Mouse (Mus musculus) lung, postnatal 0 days (tissue): ENCODE measurements around the gene Ptpn3. TPM values are rescaled to one million over a fixed set of nuclear protein-coding genes. Genes with fewer than 3 reads are reported as not detected.
"Not testable (repeated sequence)": the region's sequence is repeated elsewhere in the genome, so short reads cannot be mapped to it uniquely, and the experiment has no call there.

Source experiments
- ATAC-seq: fragments of 200-750 bp; cut with Nextera tagmentation; 2 replicates; pipeline ENCODE4 v1.8.0; 2017; ENCODE audit warnings: moderate library complexity
- DNase-seq: peaks from one replicate; pipeline ENCODE4 v3.0.0-alpha.2; 2016; ENCODE audit warnings: low spot score
- H3K27ac ChIP-seq: fragments of 300-500 bp; sonication (generic); 2 replicates; pipeline ENCODE4 v1.5.1; 2014; ENCODE audit warnings: antibody characterized with exemption, mild to moderate bottlenecking, low read length, mixed read lengths
- H3K27me3 ChIP-seq: fragments of 300-500 bp; sonication (generic); replicated peaks from 2 replicates; pipeline ENCODE4 v1.6.1; 2014; ENCODE audit warnings: low read length, mixed read lengths; ENCODE audit not compliant: insufficient read depth
- H3K36me3 ChIP-seq: fragments of 300-500 bp; sonication (generic); 2 replicates; pipeline ENCODE4 v1.6.1; 2014; ENCODE audit warnings: low read length, mixed read lengths; ENCODE audit not compliant: insufficient read depth
- H3K4me1 ChIP-seq: fragments of 300-500 bp; sonication (generic); 2 replicates; pipeline ENCODE4 v1.6.1; 2014; ENCODE audit warnings: antibody characterized with exemption, low read depth, low read length, mixed read lengths; ENCODE audit not compliant: insufficient read depth
- H3K4me2 ChIP-seq: fragments of 300-500 bp; sonication (generic); replicated peaks from 2 replicates; pipeline ENCODE4 v1.6.1; 2014; ENCODE audit warnings: low read depth, mild to moderate bottlenecking, low read length, moderate library complexity, mixed read lengths
- H3K4me3 ChIP-seq: fragments of 300-500 bp; sonication (generic); 2 replicates; pipeline ENCODE4 v1.5.1; 2014; ENCODE audit warnings: low read depth, low read length
- H3K9ac ChIP-seq: fragments of 300-500 bp; sonication (generic); replicated peaks from 2 replicates; pipeline ENCODE4 v1.6.1; 2014; ENCODE audit warnings: low read depth, mild to moderate bottlenecking
- H3K9me3 ChIP-seq: fragments of 300-500 bp; sonication (generic); 2 replicates; pipeline ENCODE4 v1.6.1; 2016; ENCODE audit warnings: low read length, mixed read lengths
- CTCF ChIP-seq: IDR thresholded peaks from 2 replicates; pipeline ENCODE4 v1.5.1; 2016; ENCODE audit warnings: antibody characterized with exemption, mild to moderate bottlenecking
- EP300 ChIP-seq: IDR thresholded peaks from 2 replicates; pipeline ENCODE4 v1.6.1; 2016; ENCODE audit warnings: antibody characterized with exemption, mild to moderate bottlenecking, control low read depth
- WGBS: fragments of 180-500 bp; shearing (Covaris S2); extraction: QIAGEN DNeasy Blood & Tissue Kit; methylation state at CpG from one replicate; pipeline ENCODE4 v1.1.7; 2014; 5-methylcytosine and 5-hydroxymethylcytosine counted together
- polyA plus RNA-seq: library from polyadenylated mRNA; unstranded; fragments of >200 nt; fragmentation: Nextera tagmentation; extraction: Ambion mirVana; gene quantifications from 2 replicates; pipeline ENCODE4 v1.2.1, GENCODE M21; 2015

Gene Ptpn3
- polyA plus RNA-seq, 1 experiment from 2014 or later = 4.7 TPM

GRCm38 (mm10) chr4:57278812-57279211 is 22.8 kb downstream of the Ptpn3 start:
- TF ChIP-seq CTCF = no peak
- no peak for TF ChIP-seq EP300
- H3K9ac ChIP-seq = no peak overlapping the region
- H3K4me1 ChIP-seq = peaks cover 5% of the 10 kb centered on the region; the same call in 1 of the 2 replicates
- no peak overlapping the region for H3K27ac ChIP-seq
- no peaks in the 10 kb centered on the region for H3K27me3 ChIP-seq
- DNase-seq (no peak), ATAC-seq (no peak)
- no peaks in the 10 kb centered on the region for H3K9me3 ChIP-seq
- no peak overlapping the region for H3K4me2 ChIP-seq
- no peak overlapping the region for H3K4me3 ChIP-seq
- 58% methylated on average over 10 of the region's 10 CpGs for WGBS
- no peaks in the 10 kb centered on the region for H3K36me3 ChIP-seq

- 67% methylated on average over 3 of the region's 3 CpGs for WGBS
These were observed 24.0 kb downstream of the Ptpn3 start for GRCm38 (mm10) chr4:57277671-57278070.

GRCm38 (mm10) chr4:57275116-57275743 is 26.4 kb downstream of the Ptpn3 start:
- H3K27ac ChIP-seq = no peak overlapping the region
- ATAC-seq = peak; percentile 61
- 3% methylated on average over 8 of the region's 8 CpGs for WGBS

More at GRCm38 (mm10) chr4:57277671-57278070, 24.0 kb downstream of the Ptpn3 start:
- H3K27me3 ChIP-seq = no peaks in the 10 kb centered on the region
- no peak overlapping the region for H3K4me2 ChIP-seq
- no peak overlapping the region for H3K9ac ChIP-seq
- H3K27ac ChIP-seq = no peak overlapping the region
- H3K36me3 ChIP-seq = no peaks in the 10 kb centered on the region
- no peaks in the 10 kb centered on the region for H3K9me3 ChIP-seq
- peaks cover 5% of the 10 kb centered on the region; the same call in 1 of the 2 replicates for H3K4me1 ChIP-seq
- H3K4me3 ChIP-seq = no peak overlapping the region
- ATAC-seq (no peak), DNase-seq (no peak)
- TF ChIP-seq EP300 = no peak
- TF ChIP-seq CTCF = no peak

GRCm38 (mm10) chr4:57273532-57274502 is 27.8 kb downstream of the Ptpn3 start:
- no peak; the same call in 1 of the 2 replicates for ATAC-seq

More at GRCm38 (mm10) chr4:57275116-57275743, 26.4 kb downstream of the Ptpn3 start:
- no peaks in the 10 kb centered on the region for H3K36me3 ChIP-seq
- H3K4me1 ChIP-seq = peaks cover 5% of the 10 kb centered on the region; the same call in 1 of the 2 replicates
- DNase-seq = peak; percentile 78
- H3K4me3 ChIP-seq = no peak overlapping the region
- no peak overlapping the region for H3K4me2 ChIP-seq
- no peak overlapping the region for H3K9ac ChIP-seq
- no peak for TF ChIP-seq EP300
- TF ChIP-seq CTCF = peak; percentile 91
- H3K9me3 ChIP-seq = no peaks in the 10 kb centered on the region
- H3K27me3 ChIP-seq = no peaks in the 10 kb centered on the region

GRCm38 (mm10) chr4:57270991-57271390 is 30.6 kb downstream of the Ptpn3 start:
- WGBS = 76% methylated on average over 8 of the region's 8 CpGs

More at GRCm38 (mm10) chr4:57273532-57274502, 27.8 kb downstream of the Ptpn3 start:
- Histone ChIP-seq H3K9ac (no peak overlapping the region), H3K9me3 (no peaks in the 10 kb centered on the region), H3K4me2 (no peak overlapping the region), H3K4me3 (no peak overlapping the region), H3K27ac (no peak overlapping the region), H3K36me3 (no peaks in the 10 kb centered on the region), H3K27me3 (no peaks in the 10 kb centered on the region), H3K4me1 (peaks cover 1% of the 10 kb centered on the region; the same call in 1 of the 2 replicates)
- no peak for TF ChIP-seq EP300
- no peak for TF ChIP-seq CTCF
- DNase-seq = no peak
- 49% methylated on average over 15 of the region's 15 CpGs for WGBS

GRCm38 (mm10) chr4:57270489-57270888 is 31.1 kb downstream of the Ptpn3 start:
- H3K27ac ChIP-seq, DNase-seq, H3K4me1 ChIP-seq, H3K9ac ChIP-seq, H3K4me3 ChIP-seq, H3K27me3 ChIP-seq, H3K9me3 ChIP-seq, ATAC-seq, H3K4me2 ChIP-seq, H3K36me3 ChIP-seq: not testable (repeated sequence)
- 90% methylated on average over 5 of the region's 5 CpGs for WGBS

More at GRCm38 (mm10) chr4:57270991-57271390, 30.6 kb downstream of the Ptpn3 start:
- no peak overlapping the region for H3K27ac ChIP-seq
- no peaks in the 10 kb centered on the region for H3K4me1 ChIP-seq
- no peak overlapping the region for H3K9ac ChIP-seq
- no peak for ATAC-seq
- no peak overlapping the region for H3K4me2 ChIP-seq
- H3K27me3 ChIP-seq = no peaks in the 10 kb centered on the region
- DNase-seq = peak; percentile 23
- no peaks in the 10 kb centered on the region for H3K9me3 ChIP-seq
- no peaks in the 10 kb centered on the region for H3K36me3 ChIP-seq
- H3K4me3 ChIP-seq = no peak overlapping the region
- TF ChIP-seq EP300 = no peak
- peak; percentile 51 for TF ChIP-seq CTCF
